Mouse (Mus musculus): Measurements from ENCODE around the gene Tas2r110. TPM values are rescaled to one million over a fixed set of nuclear protein-coding genes. Genes with fewer than 3 reads are reported as not detected.

Gene Tas2r110
- not detected in 2 replicates for polyA plus RNA-seq (2011; ENCODE audit: insufficient read depth, insufficient read length, low replicate concordance, missing spikeins)

DNA sequence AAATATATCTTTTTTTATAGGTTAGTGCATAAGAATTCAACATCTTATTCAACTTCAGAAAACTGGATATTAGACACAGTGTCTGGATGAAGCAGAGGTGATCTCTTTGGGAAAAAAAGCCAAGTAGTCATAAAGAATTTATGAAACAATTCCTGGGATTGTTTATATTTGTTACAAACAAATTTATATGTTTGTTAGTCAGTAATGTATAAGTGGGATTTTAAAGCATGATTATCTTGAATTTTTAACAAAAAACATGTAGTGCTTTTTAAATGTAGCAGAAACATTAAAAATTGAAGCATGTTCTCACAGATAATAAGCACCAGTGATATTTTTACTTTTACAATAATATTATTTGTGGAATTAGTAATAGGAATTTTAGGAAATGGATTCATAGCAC, at the start of gene Tas2r110:
Gene Tas2r110, plus strand, starts transcription at position 301 of the 400 bp plus-strand sequence.
- Histone ChIP-seq H3K4me1 (ENCODE audit: control insufficient read depth, insufficient read depth, low read length) (no peaks in the 10 kb centered on the region), H3K4me3 (replicated peaks; ENCODE audit: control insufficient read depth, low read depth, low read length) (no peak within 1 kb of the TSS), H3K27ac (ENCODE audit: control insufficient read depth, insufficient read depth, low read depth, low read length, poor library complexity) (no peak within 1 kb of the TSS)
- TF ChIP-seq POLR2A (IDR thresholded peaks at IDR 0.05; ENCODE audit: borderline replicate concordance, control insufficient read depth, low read depth, low read length) (no peak), CTCF (IDR thresholded peaks at IDR 0.05; ENCODE audit: control insufficient read depth, insufficient read depth, low read length) (no peak)

DNA sequence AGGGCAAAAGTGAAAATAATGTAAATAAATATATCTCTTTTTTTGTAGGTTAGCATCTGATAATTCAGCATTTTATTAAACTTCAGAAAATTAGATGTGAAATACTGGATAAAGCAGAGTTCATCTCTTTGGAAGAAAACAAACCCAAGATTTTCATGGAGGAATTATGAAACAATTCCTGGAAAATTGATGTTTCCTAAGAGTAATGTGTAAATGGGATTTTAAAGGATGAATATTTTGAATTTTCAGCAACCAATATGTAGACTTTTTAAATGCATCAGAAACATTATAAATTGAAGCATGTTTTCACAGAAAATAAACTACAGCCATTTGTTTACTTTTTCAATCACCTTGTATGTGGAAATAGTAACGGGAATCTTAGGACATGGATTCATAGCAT, 21.0 kb upstream of the Tas2r110 start, which contains the start of gene Tas2r123:
Gene Tas2r123, plus strand, starts transcription at position 301 of the 400 bp plus-strand sequence.
- H3K4me1 ChIP-seq (ENCODE audit: control insufficient read depth, insufficient read depth, low read length) = no peaks in the 10 kb centered on the region
- TF ChIP-seq CTCF (IDR thresholded peaks at IDR 0.05; ENCODE audit: control insufficient read depth, insufficient read depth, low read length) = no peak
- TF ChIP-seq POLR2A (IDR thresholded peaks at IDR 0.05; ENCODE audit: borderline replicate concordance, control insufficient read depth, low read depth, low read length) = no peak
- H3K4me3 ChIP-seq (replicated peaks; ENCODE audit: control insufficient read depth, low read depth, low read length) = no peak within 1 kb of the TSS
- H3K27ac ChIP-seq (ENCODE audit: control insufficient read depth, insufficient read depth, low read depth, low read length, poor library complexity) = no peak within 1 kb of the TSS
- 79% methylated on average over 1 of the region's 1 CpGs for WGBS

- H3K4me1 ChIP-seq (ENCODE audit: control insufficient read depth, insufficient read depth, low read length) = no peaks in the 10 kb centered on the region
- WGBS = 64% methylated on average over 1 of the region's 1 CpGs
Measured at GRCm38 (mm10) chr6:132855138-132855537, 12.7 kb upstream of the Tas2r110 start, which contains the start of gene Tas2r116. TSS of gene Tas2r116 (plus strand) at chr6:132855438.

GRCm38 (mm10) chr6:132892711-132893110, 24.9 kb downstream of the Tas2r110 start, which contains the start of gene Tas2r113:
TSS of gene Tas2r113 (plus strand) at chr6:132893011.
- H3K4me1 ChIP-seq (ENCODE audit: control insufficient read depth, insufficient read depth, low read length) = no peaks in the 10 kb centered on the region

More at GRCm38 (mm10) chr6:132855138-132855537, 12.7 kb upstream of the Tas2r110 start, which contains the start of gene Tas2r116:
- Histone ChIP-seq H3K27ac (ENCODE audit: control insufficient read depth, insufficient read depth, low read depth, low read length, poor library complexity) (no peak within 1 kb of the TSS), H3K4me3 (replicated peaks; ENCODE audit: control insufficient read depth, low read depth, low read length) (no peak within 1 kb of the TSS)
- no peak for TF ChIP-seq CTCF (IDR thresholded peaks at IDR 0.05; ENCODE audit: control insufficient read depth, insufficient read depth, low read length)
- TF ChIP-seq POLR2A (IDR thresholded peaks at IDR 0.05; ENCODE audit: borderline replicate concordance, control insufficient read depth, low read depth, low read length) = no peak

GRCm38 (mm10) chr6:132909351-132909750, 41.5 kb downstream of the Tas2r110 start, which contains the start of gene Tas2r125:
TSS of gene Tas2r125 (plus strand) at chr6:132909651.
- no peak for TF ChIP-seq CTCF (IDR thresholded peaks at IDR 0.05; ENCODE audit: control insufficient read depth, insufficient read depth, low read length)
- TF ChIP-seq POLR2A (IDR thresholded peaks at IDR 0.05; ENCODE audit: borderline replicate concordance, control insufficient read depth, low read depth, low read length) = no peak
- WGBS = 75% methylated on average over 3 of the region's 3 CpGs

More at GRCm38 (mm10) chr6:132892711-132893110, 24.9 kb downstream of the Tas2r110 start, which contains the start of gene Tas2r113:
- 51% methylated on average over 1 of the region's 1 CpGs for WGBS
- H3K27ac ChIP-seq (ENCODE audit: control insufficient read depth, insufficient read depth, low read depth, low read length, poor library complexity) = no peak within 1 kb of the TSS
- no peak for TF ChIP-seq POLR2A (IDR thresholded peaks at IDR 0.05; ENCODE audit: borderline replicate concordance, control insufficient read depth, low read depth, low read length)
- TF ChIP-seq CTCF (IDR thresholded peaks at IDR 0.05; ENCODE audit: control insufficient read depth, insufficient read depth, low read length) = no peak
- no peak within 1 kb of the TSS for H3K4me3 ChIP-seq (replicated peaks; ENCODE audit: control insufficient read depth, low read depth, low read length)

More at GRCm38 (mm10) chr6:132909351-132909750, 41.5 kb downstream of the Tas2r110 start, which contains the start of gene Tas2r125:
- H3K4me3 ChIP-seq (replicated peaks; ENCODE audit: control insufficient read depth, low read depth, low read length) = no peak within 1 kb of the TSS
- H3K4me1 ChIP-seq (ENCODE audit: control insufficient read depth, insufficient read depth, low read length) = no peaks in the 10 kb centered on the region
- no peak within 1 kb of the TSS for H3K27ac ChIP-seq (ENCODE audit: control insufficient read depth, insufficient read depth, low read depth, low read length, poor library complexity)

Other genes starting within 250 kb of the Tas2r110 start
- gene A630073D07Rik, start 216.5 kb upstream of the Tas2r110 start, polyA plus RNA-seq (2011; ENCODE audit: insufficient read depth, insufficient read length, low replicate concordance, missing spikeins) = not detected in 2 replicates
- gene Tas2r120, start 211.1 kb upstream of the Tas2r110 start, polyA plus RNA-seq (2011; ENCODE audit: insufficient read depth, insufficient read length, low replicate concordance, missing spikeins) = not detected in 2 replicates
- not detected in 2 replicates for gene Tas2r121, start 167.0 kb upstream of the Tas2r110 start, polyA plus RNA-seq (2011; ENCODE audit: insufficient read depth, insufficient read length, low replicate concordance, missing spikeins)
- not detected in 2 replicates for gene Tas2r122, start 156.1 kb upstream of the Tas2r110 start, polyA plus RNA-seq (2011; ENCODE audit: insufficient read depth, insufficient read length, low replicate concordance, missing spikeins)
- not detected in 2 replicates for gene Tas2r115, start 130.0 kb upstream of the Tas2r110 start, polyA plus RNA-seq (2011; ENCODE audit: insufficient read depth, insufficient read length, low replicate concordance, missing spikeins)
- not detected in 2 replicates for gene Tas2r124, start 113.3 kb upstream of the Tas2r110 start, polyA plus RNA-seq (2011; ENCODE audit: insufficient read depth, insufficient read length, low replicate concordance, missing spikeins)
- not detected in 2 replicates for gene Tas2r102, start 105.9 kb upstream of the Tas2r110 start, polyA plus RNA-seq (2011; ENCODE audit: insufficient read depth, insufficient read length, low replicate concordance, missing spikeins)
- not detected in 2 replicates for gene Tas2r136, start 89.8 kb upstream of the Tas2r110 start, polyA plus RNA-seq (2011; ENCODE audit: insufficient read depth, insufficient read length, low replicate concordance, missing spikeins)
- not detected in 2 replicates for gene Tas2r117, start 65.2 kb upstream of the Tas2r110 start, polyA plus RNA-seq (2011; ENCODE audit: insufficient read depth, insufficient read length, low replicate concordance, missing spikeins)
- not detected in 2 replicates for gene Tas2r123, start 20.9 kb upstream of the Tas2r110 start, polyA plus RNA-seq (2011; ENCODE audit: insufficient read depth, insufficient read length, low replicate concordance, missing spikeins)
- not detected in 2 replicates for gene Tas2r116, start 12.6 kb upstream of the Tas2r110 start, polyA plus RNA-seq (2011; ENCODE audit: insufficient read depth, insufficient read length, low replicate concordance, missing spikeins)
- not detected in 2 replicates for gene Tas2r113, start 25.0 kb downstream of the Tas2r110 start, polyA plus RNA-seq (2011; ENCODE audit: insufficient read depth, insufficient read length, low replicate concordance, missing spikeins)
- gene Tas2r125, start 41.6 kb downstream of the Tas2r110 start, polyA plus RNA-seq (2011; ENCODE audit: insufficient read depth, insufficient read length, low replicate concordance, missing spikeins) = not detected in 2 replicates
- gene Tas2r129, start 83.1 kb downstream of the Tas2r110 start, polyA plus RNA-seq (2011; ENCODE audit: insufficient read depth, insufficient read length, low replicate concordance, missing spikeins) = not detected in 2 replicates
- gene Tas2r131, start 89.9 kb downstream of the Tas2r110 start, polyA plus RNA-seq (2011; ENCODE audit: insufficient read depth, insufficient read length, low replicate concordance, missing spikeins) = not detected in 2 replicates
- gene Tas2r109, start 113.0 kb downstream of the Tas2r110 start, polyA plus RNA-seq (2011; ENCODE audit: insufficient read depth, insufficient read length, low replicate concordance, missing spikeins) = not detected in 2 replicates
- gene Tas2r103, start 169.1 kb downstream of the Tas2r110 start, polyA plus RNA-seq (2011; ENCODE audit: insufficient read depth, insufficient read length, low replicate concordance, missing spikeins) = not detected in 2 replicates
- not detected in 2 replicates for gene Tas2r140, start 187.8 kb downstream of the Tas2r110 start, polyA plus RNA-seq (2011; ENCODE audit: insufficient read depth, insufficient read length, low replicate concordance, missing spikeins)
- 12.0 and 18.1 TPM in 2 replicates for gene Smim10l1, start 236.9 kb downstream of the Tas2r110 start, polyA plus RNA-seq (2011; ENCODE audit: insufficient read depth, insufficient read length, low replicate concordance, missing spikeins)

Data from bone marrow, adult 2 months (tissue).